Comparison of ENCODE assay signal across 10 mouse cellular contexts in genomic region chr7:43495343-43496021, GRCm38 (mm10). TPM values are rescaled to one million over a fixed set of nuclear protein-coding genes. Genes with fewer than 3 reads are reported as not detected.
DNase-seq lines count a peak whose midpoint lies in the region; ATAC-seq and TF ChIP-seq lines count a peak whose summit lies in the region.
"Had no signal": no experiment of that assay in that cellular context is flagged by ENCODE, and none has a peak within 500 bp of the region (broad histone marks: within the 10 kb centered on the region; RNA-seq: fewer than 3 reads in every experiment).

No protein-coding gene starts in this region.

- no peak overlapping the region for H3K9ac ChIP-seq in heart, embryonic 15.5 days
- no peak overlapping the region for H3K9ac ChIP-seq in hindbrain, embryonic 12.5 days
- H3K9ac ChIP-seq in neural tube, embryonic 12.5 days: no peak overlapping the region

- intact Hi-C loops in left cerebral cortex, adult 2 months (cut with DNase I): loop anchor here (1.0 kb wide), 4 partner anchors 25 to 212 kb away; no protein-coding TSS in a partner anchor

- ATAC-seq in heart, embryonic 15.5 days (replicated peaks; ENCODE audit: insufficient number of reproducible peaks, insufficient read depth, low FRiP score, low read depth): 0 out of 2 replicates have a peak, but pooled peaks have one; percentile 21
- peak; percentile 42 for ATAC-seq in hindbrain, embryonic 12.5 days (ENCODE audit: low FRiP score)
- ATAC-seq in neural tube, embryonic 12.5 days (ENCODE audit: low FRiP score, low read depth): peak; percentile 56; the same call in 1 of the 2 replicates

- DNase-seq in heart, embryonic 10.5 days (ENCODE audit: low spot score): no peak
- peak; percentile 41 for DNase-seq in Muller cell, postnatal 12 days (ENCODE audit: inconsistent ontology term)
- peak; percentile 75 to 77 for DNase-seq in cerebellum, postnatal 36 days
- DNase-seq in left cerebral cortex, adult 2 months (ENCODE audit: extremely low spot score in 1 of 2, low spot score in 2 of 2): peak; percentile 66 to 75
- DNase-seq in thymus, adult 18-20 months: no peak

- H3K9me3 ChIP-seq in heart, embryonic 15.5 days (replicated peaks): no peaks in the 10 kb centered on the region
- peaks cover 9% of the 10 kb centered on the region; the same call in 1 of the 2 replicates for H3K9me3 ChIP-seq in heart, embryonic 10.5 days
- H3K9me3 ChIP-seq in hindbrain, embryonic 12.5 days (replicated peaks): 0 out of 2 replicates have a peak, but pooled peaks cover 5% of the 10 kb centered on the region
- H3K9me3 ChIP-seq in neural tube, embryonic 12.5 days: peaks cover 8% of the 10 kb centered on the region; the same call in 1 of the 2 replicates

- peak; percentile 87 for TF ChIP-seq CTCF in left cerebral cortex, adult 2 months (IDR thresholded peaks at IDR 0.05)

- no peak overlapping the region for H3K27ac ChIP-seq in heart, embryonic 15.5 days
- no peak overlapping the region for H3K27ac ChIP-seq in heart, embryonic 10.5 days
- no peak overlapping the region for H3K27ac ChIP-seq in hindbrain, embryonic 12.5 days
- no peak overlapping the region for H3K27ac ChIP-seq in left cerebral cortex, adult 2 months
- H3K27ac ChIP-seq in neural tube, embryonic 12.5 days: no peak overlapping the region

- no peak overlapping the region for H3K4me2 ChIP-seq in heart, embryonic 15.5 days
- 0 out of 2 replicates have a peak overlapping the region, but pooled peaks have one; percentile 1 for H3K4me2 ChIP-seq in hindbrain, embryonic 12.5 days (replicated peaks)
- H3K4me2 ChIP-seq in neural tube, embryonic 12.5 days (replicated peaks): 0 out of 2 replicates have a peak overlapping the region, but pooled peaks have one; percentile 3

- no peaks in the 10 kb centered on the region for H3K36me3 ChIP-seq in heart, embryonic 15.5 days
- no peaks in the 10 kb centered on the region for H3K36me3 ChIP-seq in heart, embryonic 10.5 days
- H3K36me3 ChIP-seq in hindbrain, embryonic 12.5 days: no peaks in the 10 kb centered on the region
- H3K36me3 ChIP-seq in neural tube, embryonic 12.5 days: no peaks in the 10 kb centered on the region

- H3K4me3 ChIP-seq in heart, embryonic 15.5 days: no peak overlapping the region
- H3K4me3 ChIP-seq in heart, embryonic 10.5 days: no peak overlapping the region
- no peak overlapping the region for H3K4me3 ChIP-seq in hindbrain, embryonic 12.5 days
- peak overlapping the region; percentile 23; the same call in 1 of the 2 replicates for H3K4me3 ChIP-seq in left cerebral cortex, adult 2 months
- no peak overlapping the region for H3K4me3 ChIP-seq in neural tube, embryonic 12.5 days

- H3K4me1 ChIP-seq in heart, embryonic 15.5 days (replicated peaks): no peaks in the 10 kb centered on the region
- no peaks in the 10 kb centered on the region for H3K4me1 ChIP-seq in heart, embryonic 10.5 days
- 0 out of 2 replicates have a peak, but pooled peaks cover 4% of the 10 kb centered on the region for H3K4me1 ChIP-seq in hindbrain, embryonic 12.5 days
- no peaks in the 10 kb centered on the region for H3K4me1 ChIP-seq in neural tube, embryonic 12.5 days

- H3K27me3 ChIP-seq in heart, embryonic 15.5 days: peaks cover 33% of the 10 kb centered on the region
- H3K27me3 ChIP-seq in heart, embryonic 10.5 days (ENCODE audit: insufficient read depth, poor library complexity, severe bottlenecking): peaks cover 47% of the 10 kb centered on the region
- peaks cover 5% of the 10 kb centered on the region; the same call in 1 of the 2 replicates for H3K27me3 ChIP-seq in hindbrain, embryonic 12.5 days
- H3K27me3 ChIP-seq in neural tube, embryonic 12.5 days (replicated peaks): peaks cover 11% of the 10 kb centered on the region; the same call in 1 of the 2 replicates

- WGBS in heart, embryonic 15.5 days: 19% methylated on average over 21 of the region's 21 CpGs
- 20% methylated on average over 21 of the region's 21 CpGs for WGBS in heart, embryonic 10.5 days
- WGBS in hindbrain, embryonic 12.5 days: 15% methylated on average over 21 of the region's 21 CpGs
- WGBS in neural tube, embryonic 12.5 days: 11% methylated on average over 21 of the region's 21 CpGs

RNA-seq across cellular contexts. Expression of gene Iglon5, which starts 5.6 kb away (rescaled TPM):
- 0.28 TPM in 1 of 2 replicates, not detected in the other for polyA plus RNA-seq in heart, embryonic 15.5 days (2015; fragmentation: Nextera tagmentation; extraction: Ambion mirVana)
- polyA plus RNA-seq in heart, embryonic 10.5 days (2016; fragmentation: Nextera tagmentation; extraction: Ambion mirVana): 0.20 TPM in 1 of 2 replicates, not detected in the other
- 3.4 and 4.2 TPM in 2 replicates for polyA plus RNA-seq in hindbrain, embryonic 12.5 days (2016; fragmentation: Nextera tagmentation; extraction: Ambion mirVana)
- total RNA-seq in left cerebral cortex, adult 2 months (2021): 10 to 100 TPM; 24.4 to 27.3 TPM
- 4.0 and 4.5 TPM in 2 replicates for polyA plus RNA-seq in neural tube, embryonic 12.5 days (2016; fragmentation: Nextera tagmentation; extraction: Ambion mirVana)
- total RNA-seq: MEL had no signal

RNA-seq across cellular contexts. Expression of gene 4931406B18Rik, which starts 10.3 kb away (rescaled TPM):
- not detected in 2 replicates for polyA plus RNA-seq in heart, embryonic 15.5 days (2015; fragmentation: Nextera tagmentation; extraction: Ambion mirVana)
- polyA plus RNA-seq in heart, embryonic 10.5 days (2016; fragmentation: Nextera tagmentation; extraction: Ambion mirVana): not detected in 2 replicates
- not detected in 2 replicates for polyA plus RNA-seq in hindbrain, embryonic 12.5 days (2016; fragmentation: Nextera tagmentation; extraction: Ambion mirVana)
- total RNA-seq in left cerebral cortex, adult 2 months (2021): not detected
- not detected in 2 replicates for polyA plus RNA-seq in neural tube, embryonic 12.5 days (2016; fragmentation: Nextera tagmentation; extraction: Ambion mirVana)
- total RNA-seq: heart, postnatal 36 days; MEL had no signal

RNA-seq across cellular contexts. Expression of gene Vsig10l, which starts 32.5 kb away (rescaled TPM):
- polyA plus RNA-seq in heart, embryonic 15.5 days (2015; fragmentation: Nextera tagmentation; extraction: Ambion mirVana): 2.9 and 4.4 TPM in 2 replicates
- polyA plus RNA-seq in heart, embryonic 10.5 days (2016; fragmentation: Nextera tagmentation; extraction: Ambion mirVana): 1.4 and 1.5 TPM in 2 replicates
- 6.5 and 6.7 TPM in 2 replicates for polyA plus RNA-seq in hindbrain, embryonic 12.5 days (2016; fragmentation: Nextera tagmentation; extraction: Ambion mirVana)
- total RNA-seq in left cerebral cortex, adult 2 months (2021): 1 to 10 TPM in 1 of 2 experiments, under 1 TPM in 1; 0.89 to 1.2 TPM
- polyA plus RNA-seq in neural tube, embryonic 12.5 days (2016; fragmentation: Nextera tagmentation; extraction: Ambion mirVana): 4.6 and 5.5 TPM in 2 replicates

RNA-seq across cellular contexts. Expression of gene Cd33, which starts 48.7 kb away (rescaled TPM):
- 0.49 and 1.1 TPM in 2 replicates for polyA plus RNA-seq in heart, embryonic 15.5 days (2015; fragmentation: Nextera tagmentation; extraction: Ambion mirVana)
- 0.34 and 0.37 TPM in 2 replicates for polyA plus RNA-seq in heart, embryonic 10.5 days (2016; fragmentation: Nextera tagmentation; extraction: Ambion mirVana)
- 0.70 and 1.4 TPM in 2 replicates for polyA plus RNA-seq in hindbrain, embryonic 12.5 days (2016; fragmentation: Nextera tagmentation; extraction: Ambion mirVana)
- total RNA-seq in left cerebral cortex, adult 2 months (2021): 1 to 10 TPM; 3.7 to 4.7 TPM
- 1.1 and 1.6 TPM in 2 replicates for polyA plus RNA-seq in neural tube, embryonic 12.5 days (2016; fragmentation: Nextera tagmentation; extraction: Ambion mirVana)
- total RNA-seq: MEL had no signal

RNA-seq across cellular contexts. Expression of gene Gm45233, which starts 51.6 kb away (rescaled TPM):
- polyA plus RNA-seq in heart, embryonic 15.5 days (2015; fragmentation: Nextera tagmentation; extraction: Ambion mirVana): 0.31 and 0.43 TPM in 2 replicates
- not detected in 2 replicates for polyA plus RNA-seq in heart, embryonic 10.5 days (2016; fragmentation: Nextera tagmentation; extraction: Ambion mirVana)
- polyA plus RNA-seq in hindbrain, embryonic 12.5 days (2016; fragmentation: Nextera tagmentation; extraction: Ambion mirVana): 0.50 TPM in 1 of 2 replicates, not detected in the other
- under 1 TPM in 1 of 2 experiments, not detected in 1; 0.89 TPM for total RNA-seq in left cerebral cortex, adult 2 months (2021)
- 0.49 TPM in 1 of 2 replicates, not detected in the other for polyA plus RNA-seq in neural tube, embryonic 12.5 days (2016; fragmentation: Nextera tagmentation; extraction: Ambion mirVana)
- total RNA-seq: MEL had no signal

Comparison
In these comparisons a context has a peak if more than half of its experiments do, and no peak if none do; other contexts are left out.
1. DNase-seq: peak in Muller cell, postnatal 12 days (single experiment), cerebellum, postnatal 36 days (2 of 2) and left cerebral cortex, adult 2 months (2 of 2); none in heart, embryonic 10.5 days (single experiment) and thymus, adult 18-20 months (0 of 2).
2. Peak in every context shown above with its lines, with median percentiles within 50 percentile points of each other: ATAC-seq.